Mouse (Mus musculus) limb, embryonic 14.5 days (tissue): ENCODE results near the gene Zic3. TPM values are rescaled to one million over a fixed set of nuclear protein-coding genes. Genes with fewer than 3 reads are reported as not detected.

ENCODE experiments used
- ATAC-seq: fragments of 200-750 bp; cut with Nextera tagmentation; 2 replicates; pipeline ENCODE4 v1.8.0; 2017; ENCODE audit warnings: low read depth, moderate number of reproducible peaks, moderate TSS enrichment; ENCODE audit not compliant: low FRiP score
- DNase-seq: peaks from one replicate; pipeline ENCODE4 v3.0.0-alpha.2; 2015; ENCODE audit warnings: low spot score
- H3K27ac ChIP-seq: fragments of 300-500 bp; sonication (generic); replicated peaks from 2 replicates; pipeline ENCODE4 v1.5.1; 2014; ENCODE audit warnings: low read depth, mild to moderate bottlenecking, low read length, moderate library complexity, mixed read lengths
- H3K27me3 ChIP-seq: fragments of 300-500 bp; sonication (generic); 2 replicates; pipeline ENCODE4 v1.6.1; 2014; ENCODE audit warnings: low read length, mixed read lengths; ENCODE audit not compliant: control insufficient read depth, insufficient read depth
- H3K36me3 ChIP-seq: fragments of 300-500 bp; sonication (generic); 2 replicates; pipeline ENCODE4 v1.6.1; 2014; ENCODE audit warnings: mild to moderate bottlenecking, low read length, moderate library complexity, mixed read lengths; ENCODE audit not compliant: control insufficient read depth, insufficient read depth
- H3K4me1 ChIP-seq: fragments of 300-500 bp; sonication (generic); 2 replicates; pipeline ENCODE4 v1.6.1; 2014; ENCODE audit warnings: antibody characterized with exemption, low read length, mixed read lengths; ENCODE audit not compliant: control insufficient read depth, insufficient read depth
- H3K4me2 ChIP-seq: fragments of 300-500 bp; sonication (generic); replicated peaks from 2 replicates; pipeline ENCODE4 v1.6.1; 2014; ENCODE audit warnings: low read depth, mild to moderate bottlenecking, low read length, moderate library complexity; ENCODE audit not compliant: severe bottlenecking
- H3K4me3 ChIP-seq: fragments of 300-500 bp; sonication (generic); replicated peaks from 2 replicates; pipeline ENCODE4 v1.5.1; 2014; ENCODE audit warnings: low read length
- H3K9ac ChIP-seq: fragments of 300-500 bp; sonication (generic); 2 replicates; pipeline ENCODE4 v1.6.1; 2014; ENCODE audit warnings: mild to moderate bottlenecking, low read depth, low read length, moderate library complexity; ENCODE audit not compliant: severe bottlenecking
- H3K9me3 ChIP-seq: fragments of 300-500 bp; sonication (generic); 2 replicates; pipeline ENCODE4 v1.6.1; 2016; ENCODE audit warnings: low read length; ENCODE audit not compliant: control insufficient read depth
- POLR2A ChIP-seq: fragments of 200-500 bp; IDR thresholded peaks from 2 replicates; pipeline ENCODE4 v1.8.0; 2012; ENCODE audit warnings: inconsistent platforms, mild to moderate bottlenecking, moderate library complexity, borderline replicate concordance; ENCODE audit not compliant: insufficient read depth, insufficient read length; ENCODE audit errors: extremely low read depth
- WGBS: fragments of 180-500 bp; shearing (Covaris S2); extraction: QIAGEN DNeasy Blood & Tissue Kit; methylation state at CpG from one replicate; pipeline ENCODE4 v1.1.7; 2014; 5-methylcytosine and 5-hydroxymethylcytosine counted together
- polyA plus RNA-seq, 2 experiments: library from polyadenylated mRNA; depleted of rRNA in 1 of 2; stranded (reverse) in 1 of 2; unstranded in 1 of 2; fragments of >200 nt; fragmentation: Nextera tagmentation in 1 of 2; extraction: Ambion mirVana in 1 of 2; gene quantifications; 2 replicates each; pipeline versions ENCODE4 v1.2.1 to v1.2.3; 2012 to 2014

Gene Zic3
- polyA plus RNA-seq, 2 experiments, result 5.8 to 6.8 TPM

DNA sequence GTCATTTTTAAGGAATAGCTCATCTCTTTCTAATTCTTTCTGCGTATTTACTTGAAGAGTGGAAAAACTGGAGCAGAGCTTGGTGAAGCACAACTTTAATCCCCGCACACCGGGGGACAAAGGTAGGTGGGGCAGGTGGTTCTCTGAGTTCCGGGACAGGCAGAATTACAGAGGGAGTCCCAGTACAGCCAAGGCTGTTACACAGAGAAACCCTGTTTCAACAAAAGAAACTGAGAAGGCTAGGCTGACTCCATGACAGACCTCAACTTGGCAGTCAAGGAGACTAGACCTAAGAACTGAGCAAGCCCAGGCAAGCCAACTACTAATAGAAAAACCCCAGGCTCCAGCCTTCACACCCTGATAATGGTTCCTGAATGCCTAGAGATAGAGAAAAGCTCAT is 20.0 kb downstream of the Zic3 start:
- WGBS, result 75% methylated on average over 4 of the region's 4 CpGs
- no peak overlapping the region for H3K4me3 ChIP-seq
- no peak overlapping the region for H3K9ac ChIP-seq
- no peaks in the 10 kb centered on the region for H3K9me3 ChIP-seq
- no peak overlapping the region for H3K27ac ChIP-seq
- no peaks in the 10 kb centered on the region for H3K4me1 ChIP-seq
- TF ChIP-seq POLR2A, result no peak
- H3K36me3 ChIP-seq, result no peaks in the 10 kb centered on the region
- DNase-seq (no peak), ATAC-seq (no peak)
- no peak overlapping the region for H3K4me2 ChIP-seq
- H3K27me3 ChIP-seq, result 0 out of 2 replicates have a peak, but pooled peaks cover 4% of the 10 kb centered on the region
